Mouse (Mus musculus) lung, postnatal 0 days (tissue): Measurements from ENCODE around the gene Rasl10b. TPM values are rescaled to one million over a fixed set of nuclear protein-coding genes. Genes with fewer than 3 reads are reported as not detected.

ENCODE experiments used
- ATAC-seq: fragments of 200-750 bp; cut with Nextera tagmentation; 2 replicates; pipeline ENCODE4 v1.8.0; 2017; ENCODE audit warnings: moderate library complexity
- DNase-seq: peaks from one replicate; pipeline ENCODE4 v3.0.0-alpha.2; 2016; ENCODE audit warnings: low spot score
- H3K27ac ChIP-seq: fragments of 300-500 bp; sonication (generic); 2 replicates; pipeline ENCODE4 v1.5.1; 2014; ENCODE audit warnings: antibody characterized with exemption, mild to moderate bottlenecking, low read length, mixed read lengths
- H3K27me3 ChIP-seq: fragments of 300-500 bp; sonication (generic); replicated peaks from 2 replicates; pipeline ENCODE4 v1.6.1; 2014; ENCODE audit warnings: low read length, mixed read lengths; ENCODE audit not compliant: insufficient read depth
- H3K36me3 ChIP-seq: fragments of 300-500 bp; sonication (generic); 2 replicates; pipeline ENCODE4 v1.6.1; 2014; ENCODE audit warnings: low read length, mixed read lengths; ENCODE audit not compliant: insufficient read depth
- H3K4me1 ChIP-seq: fragments of 300-500 bp; sonication (generic); 2 replicates; pipeline ENCODE4 v1.6.1; 2014; ENCODE audit warnings: antibody characterized with exemption, low read depth, low read length, mixed read lengths; ENCODE audit not compliant: insufficient read depth
- H3K4me2 ChIP-seq: fragments of 300-500 bp; sonication (generic); replicated peaks from 2 replicates; pipeline ENCODE4 v1.6.1; 2014; ENCODE audit warnings: low read depth, mild to moderate bottlenecking, low read length, moderate library complexity, mixed read lengths
- H3K4me3 ChIP-seq: fragments of 300-500 bp; sonication (generic); 2 replicates; pipeline ENCODE4 v1.5.1; 2014; ENCODE audit warnings: low read depth, low read length
- H3K9ac ChIP-seq: fragments of 300-500 bp; sonication (generic); replicated peaks from 2 replicates; pipeline ENCODE4 v1.6.1; 2014; ENCODE audit warnings: low read depth, mild to moderate bottlenecking
- H3K9me3 ChIP-seq: fragments of 300-500 bp; sonication (generic); 2 replicates; pipeline ENCODE4 v1.6.1; 2016; ENCODE audit warnings: low read length, mixed read lengths
- CTCF ChIP-seq: IDR thresholded peaks from 2 replicates; pipeline ENCODE4 v1.5.1; 2016; ENCODE audit warnings: antibody characterized with exemption, mild to moderate bottlenecking
- EP300 ChIP-seq: IDR thresholded peaks from 2 replicates; pipeline ENCODE4 v1.6.1; 2016; ENCODE audit warnings: antibody characterized with exemption, mild to moderate bottlenecking, control low read depth
- WGBS: fragments of 180-500 bp; shearing (Covaris S2); extraction: QIAGEN DNeasy Blood & Tissue Kit; methylation state at CpG from one replicate; pipeline ENCODE4 v1.1.7; 2014; 5-methylcytosine and 5-hydroxymethylcytosine counted together
- polyA plus RNA-seq: library from polyadenylated mRNA; unstranded; fragments of >200 nt; fragmentation: Nextera tagmentation; extraction: Ambion mirVana; gene quantifications from 2 replicates; pipeline ENCODE4 v1.2.1, GENCODE M21; 2015

The Rasl10b gene
- polyA plus RNA-seq, 1 experiment from 2014 or later: 0.80 TPM

GRCm38 (mm10) chr11:83454548-83454947, 45.6 kb downstream of the Rasl10b start:
- H3K36me3 ChIP-seq: no peaks in the 10 kb centered on the region
- no peaks in the 10 kb centered on the region for H3K27me3 ChIP-seq
- 3% methylated on average over 4 of the region's 4 CpGs for WGBS
- no peak overlapping the region for H3K4me3 ChIP-seq
- DNase-seq: peak; percentile 65
- H3K27ac ChIP-seq: 0 out of 2 replicates have a peak overlapping the region, but pooled peaks have one; percentile 40
- H3K4me2 ChIP-seq: no peak overlapping the region
- no peak overlapping the region for H3K9ac ChIP-seq
- no peaks in the 10 kb centered on the region for H3K9me3 ChIP-seq
- TF ChIP-seq EP300 (peak; percentile 46), CTCF (no peak)
- H3K4me1 ChIP-seq: peaks cover 14% of the 10 kb centered on the region
- peak; percentile 84 for ATAC-seq

GRCm38 (mm10) chr11:83455608-83456007, 46.7 kb downstream of the Rasl10b start:
- H3K27me3 ChIP-seq: no peaks in the 10 kb centered on the region
- no peak for TF ChIP-seq CTCF
- TF ChIP-seq EP300: no peak
- H3K9ac ChIP-seq: no peak overlapping the region
- no peaks in the 10 kb centered on the region for H3K36me3 ChIP-seq
- no peak overlapping the region for H3K4me3 ChIP-seq
- H3K4me2 ChIP-seq: no peak overlapping the region
- WGBS: 57% methylated on average over 3 of the region's 3 CpGs
- ATAC-seq: no peak
- H3K27ac ChIP-seq: peak overlapping the region; percentile 20; the same call in 1 of the 2 replicates
- H3K9me3 ChIP-seq: no peaks in the 10 kb centered on the region
- H3K4me1 ChIP-seq: peaks cover 12% of the 10 kb centered on the region
- DNase-seq: no peak

GRCm38 (mm10) chr11:83457257-83457656, 48.3 kb downstream of the Rasl10b start:
- Histone ChIP-seq H3K36me3 (no peaks in the 10 kb centered on the region), H3K27me3 (no peaks in the 10 kb centered on the region), H3K4me1 (peaks cover 12% of the 10 kb centered on the region), H3K9ac (no peak overlapping the region), H3K9me3 (no peaks in the 10 kb centered on the region), H3K27ac (no peak overlapping the region), H3K4me2 (no peak overlapping the region), H3K4me3 (no peak overlapping the region)
- no peak for TF ChIP-seq EP300
- TF ChIP-seq CTCF: no peak
- DNase-seq (no peak), ATAC-seq (no peak)
- WGBS: 55% methylated on average over 7 of the region's 7 CpGs

- peak; percentile 32 for DNase-seq
- Histone ChIP-seq H3K27me3 (no peaks in the 10 kb centered on the region), H3K9ac (no peak overlapping the region), H3K4me3 (no peak overlapping the region), H3K4me1 (peaks cover 12% of the 10 kb centered on the region), H3K27ac (no peak overlapping the region), H3K9me3 (no peaks in the 10 kb centered on the region), H3K4me2 (no peak overlapping the region), H3K36me3 (no peaks in the 10 kb centered on the region)
- TF ChIP-seq CTCF (no peak), EP300 (no peak)
- 63% methylated on average over 9 of the region's 9 CpGs for WGBS
- ATAC-seq: 0 out of 2 replicates have a peak, but pooled peaks have one; percentile 8
These were observed 49.1 kb downstream of the Rasl10b start for GRCm38 (mm10) chr11:83457912-83458601.

- H3K4me1 ChIP-seq: peaks cover 1% of the 10 kb centered on the region; the same call in 1 of the 2 replicates
- no peak overlapping the region for H3K9ac ChIP-seq
- 79% methylated on average over 10 of the region's 10 CpGs for WGBS
- no peak overlapping the region for H3K4me3 ChIP-seq
- no peak overlapping the region for H3K27ac ChIP-seq
- DNase-seq: no peak
- no peaks in the 10 kb centered on the region for H3K36me3 ChIP-seq
- H3K9me3 ChIP-seq: no peaks in the 10 kb centered on the region
- H3K4me2 ChIP-seq: no peak overlapping the region; the same call in 1 of the 2 replicates
- H3K27me3 ChIP-seq: 0 out of 2 replicates have a peak, but pooled peaks cover 4% of the 10 kb centered on the region
- TF ChIP-seq CTCF: no peak
- TF ChIP-seq EP300: no peak
- no peak for ATAC-seq
These were observed 52.6 kb downstream of the Rasl10b start for GRCm38 (mm10) chr11:83461462-83462027.

GRCm38 (mm10) chr11:83462711-83463244, 53.8 kb downstream of the Rasl10b start, which contains the start of gene Mmp28:
Gene Mmp28 (minus strand): TSS chr11:83463071.
- Histone ChIP-seq H3K4me3 (peak within 1 kb of the TSS; percentile 62), H3K27ac (no peak within 1 kb of the TSS), H3K4me1 (peaks cover 6% of the 10 kb centered on the region; the same call in 1 of the 2 replicates), H3K9ac (peak within 1 kb of the TSS; percentile 52), H3K27me3 (0 out of 2 replicates have a peak, but pooled peaks cover 4% of the 10 kb centered on the region), H3K36me3 (no peaks in the 10 kb centered on the region), H3K9me3 (no peaks in the 10 kb centered on the region), H3K4me2 (peak within 1 kb of the TSS; percentile 94)
- TF ChIP-seq CTCF (0 out of 2 replicates have a peak, but pooled peaks have one; percentile 5), EP300 (no peak)
- DNase-seq: peak; percentile 68
- WGBS: 1% methylated on average over 38 of the region's 42 CpGs
- ATAC-seq: peak; percentile 63
